Comparison of ENCODE assay signal across 8 mouse cellular contexts in genomic region chr1:190910836-190911235, GRCm38 (mm10). TPM values are rescaled to one million over a fixed set of nuclear protein-coding genes. Genes with fewer than 3 reads are reported as not detected.
DNase-seq lines count a peak whose midpoint lies in the region; ATAC-seq and TF ChIP-seq lines count a peak whose summit lies in the region.

No protein-coding gene starts in this region.

- intact Hi-C loops in heart, postnatal 36 days (cut with DNase I): no loop called here

- no peak for ATAC-seq in limb, embryonic 12.5 days (ENCODE audit: insufficient number of reproducible peaks, insufficient read depth, low FRiP score, low TSS enrichment, low read depth)
- no peak for ATAC-seq in stomach, embryonic 16.5 days (ENCODE audit: insufficient read depth, low FRiP score)

- peaks cover 12% of the 10 kb centered on the region; the same call in 1 of the 2 replicates for H3K4me1 ChIP-seq in heart, embryonic 10.5 days
- H3K4me1 ChIP-seq in spleen, adult 2 months (ENCODE audit: control insufficient read depth, insufficient read depth, insufficient read length): peaks cover 7% of the 10 kb centered on the region; the same call in 1 of the 2 replicates
- peaks cover 20% of the 10 kb centered on the region for H3K4me1 ChIP-seq in limb, embryonic 12.5 days (replicated peaks)
- peaks cover 8% of the 10 kb centered on the region for H3K4me1 ChIP-seq in stomach, embryonic 16.5 days (ENCODE audit: control insufficient read depth, insufficient read depth, low read length)

- H3K9me3 ChIP-seq in heart, embryonic 10.5 days: no peaks in the 10 kb centered on the region
- no peaks in the 10 kb centered on the region for H3K9me3 ChIP-seq in limb, embryonic 12.5 days
- H3K9me3 ChIP-seq in stomach, embryonic 16.5 days (replicated peaks; ENCODE audit: control insufficient read depth, low read length): no peaks in the 10 kb centered on the region

- H3K27ac ChIP-seq in heart, embryonic 10.5 days: peak overlapping the region; percentile 90; the same call in 1 of the 2 replicates
- no peak overlapping the region for H3K27ac ChIP-seq in spleen, adult 2 months (ENCODE audit: insufficient read depth, low read length)
- no peak overlapping the region for H3K27ac ChIP-seq in limb, embryonic 12.5 days
- H3K27ac ChIP-seq in stomach, embryonic 16.5 days (ENCODE audit: low read length): no peak overlapping the region

- peak overlapping the region; percentile 83 for H3K4me2 ChIP-seq in limb, embryonic 12.5 days
- peak overlapping the region; percentile 86 for H3K4me2 ChIP-seq in stomach, embryonic 16.5 days (ENCODE audit: low read depth, low read length)

- peak overlapping the region; percentile 78 for H3K4me3 ChIP-seq in heart, embryonic 10.5 days
- H3K4me3 ChIP-seq in spleen, adult 2 months (ENCODE audit: extremely low read depth, insufficient read depth, insufficient read length): peak overlapping the region; percentile 78
- peak overlapping the region; percentile 83 for H3K4me3 ChIP-seq in limb, embryonic 12.5 days (replicated peaks)
- H3K4me3 ChIP-seq in stomach, embryonic 16.5 days (replicated peaks; ENCODE audit: low read length): peak overlapping the region; percentile 93

- TF ChIP-seq CTCF in spleen, adult 2 months (IDR thresholded peaks at IDR 0.05; ENCODE audit: extremely low read depth, insufficient read depth, insufficient read length, insufficient replicate concordance): no peak

- WGBS in heart, embryonic 10.5 days: 68% methylated on average over 6 of the region's 6 CpGs
- 39% methylated on average over 6 of the region's 6 CpGs for WGBS in spleen, adult 2 months
- WGBS in limb, embryonic 12.5 days: 81% methylated on average over 6 of the region's 6 CpGs
- WGBS in stomach, embryonic 16.5 days: 70% methylated on average over 6 of the region's 6 CpGs

- no peaks in the 10 kb centered on the region for H3K36me3 ChIP-seq in heart, embryonic 10.5 days
- no peaks in the 10 kb centered on the region for H3K36me3 ChIP-seq in spleen, adult 2 months (ENCODE audit: control insufficient read depth, insufficient read depth, low read length)
- no peaks in the 10 kb centered on the region for H3K36me3 ChIP-seq in limb, embryonic 12.5 days
- no peaks in the 10 kb centered on the region for H3K36me3 ChIP-seq in stomach, embryonic 16.5 days (ENCODE audit: control insufficient read depth, insufficient read depth, low read length)

- H3K27me3 ChIP-seq in heart, embryonic 10.5 days (ENCODE audit: insufficient read depth, poor library complexity, severe bottlenecking): no peaks in the 10 kb centered on the region
- H3K27me3 ChIP-seq in spleen, adult 2 months (ENCODE audit: control insufficient read depth, insufficient read depth, low read length): no peaks in the 10 kb centered on the region
- H3K27me3 ChIP-seq in limb, embryonic 12.5 days: no peaks in the 10 kb centered on the region
- no peaks in the 10 kb centered on the region for H3K27me3 ChIP-seq in stomach, embryonic 16.5 days (ENCODE audit: control insufficient read depth, insufficient read depth, low read length)

- H3K9ac ChIP-seq in limb, embryonic 12.5 days (replicated peaks): peak overlapping the region; percentile 80; the same call in 1 of the 2 replicates
- H3K9ac ChIP-seq in stomach, embryonic 16.5 days (ENCODE audit: low read length): peak overlapping the region; percentile 86

- TF ChIP-seq POLR2A in spleen, adult 2 months (IDR thresholded peaks at IDR 0.05; ENCODE audit: low read depth, low read length): no peak

- no peak for DNase-seq in heart, embryonic 10.5 days (ENCODE audit: low spot score)
- no peak for DNase-seq in heart, postnatal 36 days
- no peak for DNase-seq in spleen, adult 2 months (ENCODE audit: low read depth in 1 of 2, low spot score in 2 of 2)
- DNase-seq in spleen, postnatal 36 days (ENCODE audit: low spot score in 2 of 2): no peak
- no peak for DNase-seq in layer of hippocampus, adult 8-10 months (ENCODE audit: low spot score in 2 of 2)
- no peak for DNase-seq in ovary, postnatal 14 days (ENCODE audit: low spot score)

RNA-seq across cellular contexts. Expression of gene Rps6kc1, which starts 0.7 kb away (rescaled TPM):
- polyA plus RNA-seq in heart, embryonic 10.5 days (2016; fragmentation: Nextera tagmentation; extraction: Ambion mirVana): 13.2 and 15.3 TPM in 2 replicates
- 10 to 100 TPM; 17.4 to 17.9 TPM for total RNA-seq in heart, postnatal 36 days (2021)
- 3.8 and 6.4 TPM in 2 replicates for polyA plus RNA-seq in spleen, adult 2 months (2012; rRNA removed)
- 17.8 and 20.6 TPM in 2 replicates for polyA plus RNA-seq in limb, embryonic 12.5 days (2016; fragmentation: Nextera tagmentation; extraction: Ambion mirVana)
- polyA plus RNA-seq in stomach, embryonic 16.5 days (2015; fragmentation: Nextera tagmentation; extraction: Ambion mirVana): 12.6 and 12.7 TPM in 2 replicates
- total RNA-seq in layer of hippocampus, adult 8-10 months (2022): 10 to 100 TPM; 80.8 to 91.0 (median 86.0) TPM

RNA-seq across cellular contexts. Expression of gene Angel2, which starts 14.1 kb away (rescaled TPM):
- polyA plus RNA-seq in heart, embryonic 10.5 days (2016; fragmentation: Nextera tagmentation; extraction: Ambion mirVana): 33.4 and 38.8 TPM in 2 replicates
- total RNA-seq in heart, postnatal 36 days (2021): 10 to 100 TPM; 27.9 to 29.9 TPM
- polyA plus RNA-seq in spleen, adult 2 months (2012; rRNA removed): 20.2 and 20.5 TPM in 2 replicates
- 60.6 and 61.7 TPM in 2 replicates for polyA plus RNA-seq in limb, embryonic 12.5 days (2016; fragmentation: Nextera tagmentation; extraction: Ambion mirVana)
- polyA plus RNA-seq in stomach, embryonic 16.5 days (2015; fragmentation: Nextera tagmentation; extraction: Ambion mirVana): 29.9 and 30.8 TPM in 2 replicates
- 10 to 100 TPM; 49.4 to 61.7 (median 58.3) TPM for total RNA-seq in layer of hippocampus, adult 8-10 months (2022)
